Mouse (Mus musculus): ENCODE measurements at regions not wholly inside any gene's neighbourhood (a gene's known extent, or its start where the extent isn't known, plus 50 kb on each side); places are given as distances from the start of the nearest gene placed in this dataset.

DNA sequence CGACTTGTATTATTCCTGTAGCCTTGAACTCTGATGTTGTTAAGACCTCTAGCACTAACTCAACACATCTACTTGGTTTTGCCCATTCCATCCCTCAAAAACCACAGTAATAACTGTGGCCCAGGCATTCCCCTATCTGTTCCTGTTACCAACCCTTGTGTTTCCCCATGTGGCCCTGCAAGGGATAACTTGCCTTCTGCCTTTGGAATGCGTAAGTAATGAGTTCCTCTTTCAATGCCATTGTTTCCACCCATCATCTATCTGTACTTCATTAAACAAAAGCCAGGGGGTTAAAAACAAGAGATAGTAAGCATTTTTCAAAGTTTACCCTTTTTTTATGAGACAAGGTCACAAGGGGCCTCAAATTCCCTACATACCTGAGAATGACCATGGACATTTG is 60.5 kb upstream of the 1110032F04Rik start:
- TF ChIP-seq POLR2A (IDR thresholded peaks at IDR 0.05; ENCODE audit: control insufficient read depth, extremely low read depth, insufficient read depth, low read length, poor library complexity): no peak
- TF ChIP-seq CTCF (IDR thresholded peaks at IDR 0.05; ENCODE audit: borderline replicate concordance, control insufficient read depth, extremely low read depth, insufficient read depth, low read length, poor library complexity): no peak
